Mouse (Mus musculus): ENCODE results near the gene Syngr2. TPM values are rescaled to one million over a fixed set of nuclear protein-coding genes. Genes with fewer than 3 reads are reported as not detected.

Syngr2 gene
- polyA plus RNA-seq, 1 experiment from 2014 or later: 17.4 TPM

DNA sequence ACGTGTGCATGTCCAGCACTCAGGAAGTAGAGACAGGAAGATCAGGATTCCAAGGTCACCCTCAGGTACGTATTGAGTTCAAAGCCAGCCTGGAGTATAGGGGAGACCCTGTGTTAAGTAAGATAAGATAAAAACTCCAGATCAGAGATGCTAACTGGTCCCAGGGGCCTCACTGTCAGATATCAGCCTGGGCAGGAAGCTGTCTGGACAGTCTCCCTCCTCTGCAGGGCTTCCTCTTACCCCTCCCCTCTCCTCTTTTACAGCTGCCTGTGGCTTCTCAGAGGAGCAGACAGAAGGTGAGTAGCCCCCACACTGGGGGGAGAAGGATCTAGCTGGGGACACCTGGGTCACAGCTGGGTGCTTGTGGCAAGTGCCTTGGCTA lies 11.3 kb upstream of the Syngr2 start:
- H3K27ac ChIP-seq (ENCODE audit: low read depth, low read length): no peak overlapping the region
- ATAC-seq: no peak
- 46% methylated on average over 2 of the region's 2 CpGs for whole genome bisulfite sequencing
- no peaks in the 10 kb centered on the region for H3K4me1 ChIP-seq (ENCODE audit: control insufficient read depth, insufficient read depth, low read depth, low read length)
- H3K36me3 ChIP-seq (ENCODE audit: control insufficient read depth, insufficient read depth, low read length): no peaks in the 10 kb centered on the region
- no peak overlapping the region for H3K4me3 ChIP-seq (ENCODE audit: low read length)
- no peaks in the 10 kb centered on the region for H3K9me3 ChIP-seq (ENCODE audit: control insufficient read depth, low read length)
- no peaks in the 10 kb centered on the region for H3K27me3 ChIP-seq (replicated peaks; ENCODE audit: control insufficient read depth, insufficient read depth, low read length)
- H3K9ac ChIP-seq (ENCODE audit: low read depth, low read length): no peak overlapping the region
- H3K4me2 ChIP-seq (ENCODE audit: low read length): no peak overlapping the region

DNA sequence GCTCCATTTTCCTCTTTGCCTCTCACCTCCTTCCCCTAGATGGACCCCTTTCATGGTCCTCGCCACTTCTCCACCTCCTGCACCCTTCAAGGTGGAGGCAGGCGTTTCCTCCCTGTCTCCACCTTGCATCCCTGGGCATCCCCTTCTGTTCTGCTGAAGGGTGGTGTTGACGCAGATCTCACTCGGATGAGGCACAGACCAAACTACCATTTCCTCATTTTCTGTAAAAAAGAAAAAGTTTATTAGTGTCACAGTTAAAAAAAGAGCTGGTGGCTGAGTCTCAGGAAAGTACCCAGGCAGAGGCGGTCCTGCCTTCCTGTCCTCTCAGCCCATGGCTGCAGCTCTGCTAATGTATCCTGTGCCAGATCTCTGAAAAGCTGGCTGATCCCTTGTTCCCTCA lies 10.3 kb upstream of the Syngr2 start:
- WGBS: 75% methylated on average over 5 of the region's 5 CpGs
- Histone ChIP-seq H3K9me3 (ENCODE audit: control insufficient read depth, low read length) (no peaks in the 10 kb centered on the region), H3K9ac (ENCODE audit: low read depth, low read length) (no peak overlapping the region), H3K4me2 (ENCODE audit: low read length) (no peak overlapping the region), H3K27ac (ENCODE audit: low read depth, low read length) (no peak overlapping the region), H3K27me3 (replicated peaks; ENCODE audit: control insufficient read depth, insufficient read depth, low read length) (no peaks in the 10 kb centered on the region), H3K4me3 (ENCODE audit: low read length) (no peak overlapping the region), H3K36me3 (ENCODE audit: control insufficient read depth, insufficient read depth, low read length) (no peaks in the 10 kb centered on the region), H3K4me1 (ENCODE audit: control insufficient read depth, insufficient read depth, low read depth, low read length) (no peaks in the 10 kb centered on the region)
- ATAC-seq: no peak

DNA sequence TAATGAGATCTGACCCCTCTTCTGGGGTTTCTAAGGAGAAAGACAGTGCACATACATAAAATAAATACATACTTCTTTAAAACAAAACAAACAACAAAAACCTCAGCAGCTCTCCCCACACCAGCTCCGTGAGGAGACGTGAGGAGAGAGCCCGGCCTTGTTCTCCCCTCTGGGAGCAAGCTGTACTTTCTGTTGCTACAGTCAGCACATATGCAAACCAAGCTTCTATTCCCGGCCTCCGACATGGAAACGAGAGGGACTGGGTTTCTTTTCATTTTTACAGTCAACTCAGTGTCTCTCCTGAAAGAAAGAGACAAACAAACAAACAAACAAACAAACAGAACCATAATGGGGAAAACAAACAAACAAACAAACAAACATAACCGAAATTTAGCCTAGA lies 9.4 kb upstream of the Syngr2 start:
- Histone ChIP-seq H3K4me1 (ENCODE audit: control insufficient read depth, insufficient read depth, low read depth, low read length) (no peaks in the 10 kb centered on the region), H3K4me3 (ENCODE audit: low read length) (no peak overlapping the region), H3K9ac (ENCODE audit: low read depth, low read length) (no peak overlapping the region), H3K27me3 (replicated peaks; ENCODE audit: control insufficient read depth, insufficient read depth, low read length) (no peaks in the 10 kb centered on the region), H3K9me3 (ENCODE audit: control insufficient read depth, low read length) (no peaks in the 10 kb centered on the region), H3K4me2 (ENCODE audit: low read length) (no peak overlapping the region), H3K27ac (ENCODE audit: low read depth, low read length) (no peak overlapping the region), H3K36me3 (ENCODE audit: control insufficient read depth, insufficient read depth, low read length) (no peaks in the 10 kb centered on the region)
- ATAC-seq: no peak
- 81% methylated on average over 7 of the region's 7 CpGs for WGBS

DNA sequence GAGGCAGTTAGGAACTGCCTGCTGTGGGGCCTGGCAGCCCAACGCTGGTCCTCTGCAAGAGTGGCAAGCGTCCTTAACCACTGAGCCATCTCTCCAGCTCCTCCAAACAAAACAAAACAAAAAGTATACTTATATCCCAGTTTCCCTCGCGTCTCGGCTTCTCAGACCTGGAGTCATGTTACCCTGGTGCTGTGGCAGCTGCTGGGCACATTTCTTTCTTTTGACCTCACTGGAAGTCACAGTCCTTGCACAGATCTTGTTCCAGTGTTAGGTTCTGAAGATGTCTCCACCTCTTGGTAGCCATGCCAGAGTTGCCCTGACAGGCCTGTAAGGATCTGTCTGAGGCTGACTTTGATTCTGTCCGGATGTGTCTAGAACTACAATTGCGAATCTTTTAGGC lies 7.8 kb upstream of the Syngr2 start:
- no peak overlapping the region for H3K4me3 ChIP-seq (ENCODE audit: low read length)
- no peaks in the 10 kb centered on the region for H3K9me3 ChIP-seq (ENCODE audit: control insufficient read depth, low read length)
- H3K9ac ChIP-seq (ENCODE audit: low read depth, low read length): no peak overlapping the region
- no peak overlapping the region for H3K4me2 ChIP-seq (ENCODE audit: low read length)
- no peaks in the 10 kb centered on the region for H3K4me1 ChIP-seq (ENCODE audit: control insufficient read depth, insufficient read depth, low read depth, low read length)
- no peak overlapping the region for H3K27ac ChIP-seq (ENCODE audit: low read depth, low read length)
- no peaks in the 10 kb centered on the region for H3K27me3 ChIP-seq (replicated peaks; ENCODE audit: control insufficient read depth, insufficient read depth, low read length)
- H3K36me3 ChIP-seq (ENCODE audit: control insufficient read depth, insufficient read depth, low read length): no peaks in the 10 kb centered on the region
- 79% methylated on average over 7 of the region's 7 CpGs for WGBS
- ATAC-seq: no peak

DNA sequence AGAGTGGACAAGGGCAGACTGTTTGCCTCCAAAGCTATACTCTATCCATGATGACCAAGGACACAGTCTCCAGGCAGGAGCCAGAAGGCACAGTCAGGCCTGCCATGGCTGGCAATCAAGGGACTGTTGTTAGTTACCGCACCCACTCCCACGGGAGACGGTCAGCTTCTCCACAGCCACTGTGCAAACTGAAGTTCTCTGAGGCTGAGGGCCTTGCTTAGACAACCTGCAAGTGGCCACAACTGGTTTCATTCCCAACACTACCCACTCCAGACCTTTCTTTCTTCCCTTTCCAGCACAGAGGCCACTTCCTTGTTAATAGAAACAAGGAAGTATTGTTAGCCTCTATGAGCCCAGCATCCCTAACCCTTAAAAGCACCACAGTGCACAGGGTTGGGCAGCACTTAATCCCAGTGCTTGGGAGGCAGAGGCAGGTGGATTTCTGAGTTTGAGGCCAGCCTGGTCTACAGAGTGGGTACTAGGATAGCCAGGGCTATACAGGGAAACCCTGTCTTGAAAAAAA lies 6.2 kb upstream of the Syngr2 start:
- Histone ChIP-seq H3K36me3 (ENCODE audit: control insufficient read depth, insufficient read depth, low read length) (no peaks in the 10 kb centered on the region), H3K4me1 (ENCODE audit: control insufficient read depth, insufficient read depth, low read depth, low read length) (no peaks in the 10 kb centered on the region), H3K27ac (ENCODE audit: low read depth, low read length) (no peak overlapping the region), H3K27me3 (replicated peaks; ENCODE audit: control insufficient read depth, insufficient read depth, low read length) (no peaks in the 10 kb centered on the region), H3K9ac (ENCODE audit: low read depth, low read length) (no peak overlapping the region), H3K4me3 (ENCODE audit: low read length) (no peak overlapping the region), H3K9me3 (ENCODE audit: control insufficient read depth, low read length) (no peaks in the 10 kb centered on the region), H3K4me2 (ENCODE audit: low read length) (no peak overlapping the region)
- WGBS: 90% methylated on average over 3 of the region's 3 CpGs
- ATAC-seq: no peak

DNA sequence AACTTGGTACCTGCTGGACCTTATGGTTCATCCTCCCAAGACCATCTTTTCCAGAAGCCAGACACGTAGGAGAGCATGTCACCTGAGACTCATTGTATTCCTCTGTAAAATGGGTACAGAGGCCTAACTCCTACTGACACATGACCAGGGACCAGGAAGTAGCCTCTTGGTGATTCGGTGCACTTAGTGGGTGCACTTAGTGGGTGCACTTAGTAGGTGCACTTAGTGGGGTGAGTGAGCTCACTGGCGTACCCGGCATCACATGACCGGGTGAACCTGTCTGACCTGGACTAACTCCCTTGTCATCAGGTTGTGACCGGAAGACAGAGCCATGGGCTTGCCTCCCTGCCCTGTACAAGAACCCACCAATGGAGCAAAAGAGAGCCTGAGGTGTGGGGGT lies 2.7 kb upstream of the Syngr2 start:
- Histone ChIP-seq H3K4me2 (ENCODE audit: low read length) (no peak overlapping the region), H3K27ac (ENCODE audit: low read depth, low read length) (no peak overlapping the region), H3K9me3 (ENCODE audit: control insufficient read depth, low read length) (no peaks in the 10 kb centered on the region), H3K9ac (ENCODE audit: low read depth, low read length) (no peak overlapping the region), H3K4me1 (ENCODE audit: control insufficient read depth, insufficient read depth, low read depth, low read length) (peaks cover 12% of the 10 kb centered on the region), H3K4me3 (ENCODE audit: low read length) (no peak overlapping the region), H3K27me3 (replicated peaks; ENCODE audit: control insufficient read depth, insufficient read depth, low read length) (peaks cover 16% of the 10 kb centered on the region), H3K36me3 (ENCODE audit: control insufficient read depth, insufficient read depth, low read length) (no peaks in the 10 kb centered on the region)
- WGBS: 89% methylated on average over 6 of the region's 6 CpGs
- ATAC-seq: no peak

DNA sequence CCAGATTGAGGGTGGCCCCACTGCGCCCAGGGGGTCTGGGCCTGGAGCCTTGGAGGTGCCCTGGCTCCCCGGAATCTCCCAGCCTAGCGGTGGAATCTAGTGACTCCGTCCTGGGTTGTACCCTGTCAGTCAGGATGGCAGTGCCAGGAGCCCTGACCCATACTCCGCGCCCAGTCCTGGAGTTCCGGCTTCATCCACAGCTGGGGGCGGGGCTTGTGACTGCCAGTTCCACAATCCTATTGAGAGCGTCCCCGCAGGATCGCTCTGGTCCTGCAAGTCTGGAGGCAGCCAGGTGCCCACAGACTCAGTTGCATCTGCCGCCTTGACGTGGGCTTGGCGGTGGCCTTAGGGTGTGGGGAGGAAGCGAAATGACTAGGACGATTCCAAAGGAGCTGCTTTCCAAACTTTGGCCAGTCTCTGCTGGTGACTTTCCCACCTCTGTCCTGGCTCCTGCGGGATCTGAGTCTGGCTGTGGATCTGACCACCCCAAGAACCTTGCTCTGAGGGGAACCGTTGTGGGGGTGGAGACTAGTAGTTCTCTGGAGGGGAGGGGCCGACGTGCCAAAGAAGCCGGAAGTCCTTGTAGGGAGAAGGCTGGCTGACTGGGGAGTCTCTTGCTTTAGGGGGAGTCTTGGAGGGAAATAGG lies 1.1 kb downstream of the Syngr2 start:
- Histone ChIP-seq H3K9me3 (ENCODE audit: control insufficient read depth, low read length) (no peaks in the 10 kb centered on the region), H3K27me3 (replicated peaks; ENCODE audit: control insufficient read depth, insufficient read depth, low read length) (peaks cover 16% of the 10 kb centered on the region), H3K36me3 (ENCODE audit: control insufficient read depth, insufficient read depth, low read length) (no peaks in the 10 kb centered on the region), H3K4me1 (ENCODE audit: control insufficient read depth, insufficient read depth, low read depth, low read length) (peaks cover 12% of the 10 kb centered on the region), H3K27ac (ENCODE audit: low read depth, low read length) (no peak overlapping the region), H3K9ac (ENCODE audit: low read depth, low read length) (peak overlapping the region; percentile 77), H3K4me3 (ENCODE audit: low read length) (peak overlapping the region; percentile 69), H3K4me2 (ENCODE audit: low read length) (peak overlapping the region; percentile 99)
- WGBS: under 1% methylated on average over 21 of the region's 21 CpGs
- ATAC-seq: peak; percentile 88

DNA sequence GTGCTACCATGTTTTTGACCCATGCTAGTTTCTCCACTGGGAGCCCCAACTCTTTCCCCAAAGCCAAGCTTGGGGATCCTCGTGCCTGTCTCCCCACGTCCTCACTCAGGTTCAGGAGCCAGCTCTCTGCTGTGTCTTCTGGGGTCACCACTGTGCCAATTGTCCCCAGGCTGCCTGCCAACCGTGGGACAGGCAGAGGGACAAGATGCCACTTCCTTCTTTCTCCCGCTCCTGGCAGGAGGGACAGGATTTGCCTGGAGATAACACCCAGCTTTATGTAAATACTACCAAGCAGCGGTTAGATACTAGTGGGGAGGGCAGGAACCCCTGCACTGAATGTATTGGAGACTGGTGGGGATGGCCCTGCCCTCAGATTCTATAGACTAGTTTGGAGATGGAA lies 4.4 kb downstream of the Syngr2 start:
- Histone ChIP-seq H3K9me3 (ENCODE audit: control insufficient read depth, low read length) (no peaks in the 10 kb centered on the region), H3K9ac (ENCODE audit: low read depth, low read length) (no peak overlapping the region), H3K36me3 (ENCODE audit: control insufficient read depth, insufficient read depth, low read length) (no peaks in the 10 kb centered on the region), H3K4me1 (ENCODE audit: control insufficient read depth, insufficient read depth, low read depth, low read length) (peaks cover 12% of the 10 kb centered on the region), H3K4me2 (ENCODE audit: low read length) (no peak overlapping the region), H3K27ac (ENCODE audit: low read depth, low read length) (no peak overlapping the region), H3K27me3 (replicated peaks; ENCODE audit: control insufficient read depth, insufficient read depth, low read length) (peaks cover 13% of the 10 kb centered on the region), H3K4me3 (ENCODE audit: low read length) (no peak overlapping the region)
- 73% methylated on average over 5 of the region's 5 CpGs for WGBS
- no peak for ATAC-seq

DNA sequence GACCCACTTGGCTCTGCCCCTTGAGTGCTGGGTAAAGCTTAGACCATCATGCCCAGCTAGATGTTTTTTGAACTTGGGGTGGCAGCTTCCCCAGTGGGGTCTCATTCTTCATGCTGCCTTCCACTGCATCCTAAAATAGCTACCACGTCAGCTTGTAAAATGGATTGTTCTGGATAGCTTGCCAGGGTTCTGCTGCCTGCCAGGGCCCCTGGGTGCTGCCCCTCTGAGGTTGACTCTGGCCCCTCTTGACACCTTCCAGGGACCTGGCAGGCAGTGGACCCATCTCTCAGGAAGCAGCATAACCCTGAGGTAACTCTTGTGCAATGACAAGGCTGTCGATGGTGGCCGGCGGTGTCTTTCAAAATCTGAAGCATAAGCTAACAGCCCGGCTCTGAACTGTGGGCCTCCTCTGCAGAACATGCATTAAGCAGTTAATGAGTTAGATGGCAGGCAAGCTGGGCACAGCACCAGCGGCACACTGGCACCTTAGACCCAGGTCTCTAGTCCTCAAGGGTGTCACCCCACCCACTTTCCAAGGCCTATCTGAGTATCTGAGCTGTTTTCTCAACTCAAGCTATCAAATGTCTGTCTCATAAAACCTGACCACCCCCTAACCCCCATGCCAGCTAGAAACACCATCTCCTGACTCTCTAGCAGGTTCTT lies 5.4 kb downstream of the Syngr2 start:
- H3K4me3 ChIP-seq (ENCODE audit: low read length): no peak overlapping the region
- H3K27ac ChIP-seq (ENCODE audit: low read depth, low read length): no peak overlapping the region
- WGBS: 98% methylated on average over 6 of the region's 6 CpGs

More for the DNA sequence above, 5.4 kb downstream of the Syngr2 start:
- H3K27me3 ChIP-seq (replicated peaks; ENCODE audit: control insufficient read depth, insufficient read depth, low read length): peaks cover 5% of the 10 kb centered on the region
- H3K36me3 ChIP-seq (ENCODE audit: control insufficient read depth, insufficient read depth, low read length): no peaks in the 10 kb centered on the region
- ATAC-seq: no peak
- H3K9ac ChIP-seq (ENCODE audit: low read depth, low read length): no peak overlapping the region
- H3K4me2 ChIP-seq (ENCODE audit: low read length): no peak overlapping the region
- no peaks in the 10 kb centered on the region for H3K9me3 ChIP-seq (ENCODE audit: control insufficient read depth, low read length)
- H3K4me1 ChIP-seq (ENCODE audit: control insufficient read depth, insufficient read depth, low read depth, low read length): peaks cover 10% of the 10 kb centered on the region

Measured in hindbrain, embryonic 16.5 days (tissue).